ENCODE assay signal across 13 mouse cellular contexts in the genomic region with DNA sequence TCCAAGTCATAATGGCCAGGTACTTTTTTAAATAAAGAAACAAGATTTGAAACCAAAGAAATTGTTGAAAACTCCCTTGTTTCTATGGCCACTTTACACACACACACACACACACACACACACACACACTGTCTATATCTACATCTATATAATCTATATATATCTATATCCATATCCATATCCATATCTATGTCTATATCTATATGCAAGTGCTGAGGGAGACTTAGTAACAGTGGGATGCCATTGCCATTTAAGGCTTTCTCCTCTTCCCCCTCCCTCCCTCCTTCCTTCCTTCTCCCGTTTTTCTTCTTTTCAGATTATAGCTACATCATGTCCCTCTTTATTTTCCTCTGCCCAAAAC. TPM values are rescaled to one million over a fixed set of nuclear protein-coding genes. Genes with fewer than 3 reads are reported as not detected.
DNase-seq lines count a peak whose midpoint lies in the region; ATAC-seq and TF ChIP-seq lines count a peak whose summit lies in the region.
"Had no signal": no experiment of that assay in that cellular context is flagged by ENCODE, and none has a peak within 500 bp of the region (broad histone marks: within the 10 kb centered on the region; RNA-seq: fewer than 3 reads in every experiment).

No protein-coding gene starts in this region.

- H3K4me3 ChIP-seq in forebrain, embryonic 14.5 days (ENCODE audit: low read depth, low read length), result no peak overlapping the region
- no peak overlapping the region for H3K4me3 ChIP-seq in forebrain, embryonic 10.5 days
- H3K4me3 ChIP-seq in midbrain, embryonic 11.5 days (ENCODE audit: low read depth, low read length), result no peak overlapping the region
- H3K4me3 ChIP-seq in midbrain, embryonic 10.5 days, result no peak overlapping the region
- H3K4me3 ChIP-seq in neural tube, embryonic 15.5 days (replicated peaks), result no peak overlapping the region
- no peak overlapping the region for H3K4me3 ChIP-seq in cerebellum, adult 2 months (replicated peaks; ENCODE audit: insufficient read depth, low read depth, low read length)

- no peak overlapping the region for H3K27ac ChIP-seq in forebrain, embryonic 14.5 days (ENCODE audit: low read depth, low read length)
- H3K27ac ChIP-seq in forebrain, embryonic 10.5 days, result no peak overlapping the region
- H3K27ac ChIP-seq in midbrain, embryonic 11.5 days (ENCODE audit: low read depth, low read length), result no peak overlapping the region
- no peak overlapping the region for H3K27ac ChIP-seq in midbrain, embryonic 10.5 days (replicated peaks)
- 0 out of 2 replicates have a peak overlapping the region, but pooled peaks have one; percentile 3 for H3K27ac ChIP-seq in neural tube, embryonic 15.5 days (replicated peaks)
- no peak overlapping the region for H3K27ac ChIP-seq in cerebellum, adult 2 months (ENCODE audit: insufficient read depth, low read length)
- H3K27ac ChIP-seq: gastrocnemius, adult 2 months; limb, embryonic 15.5 days; macrophage had no signal

- no peaks in the 10 kb centered on the region for H3K9me3 ChIP-seq in forebrain, embryonic 14.5 days (replicated peaks; ENCODE audit: control insufficient read depth, low read length)
- no peaks in the 10 kb centered on the region for H3K9me3 ChIP-seq in forebrain, embryonic 10.5 days
- H3K9me3 ChIP-seq in midbrain, embryonic 11.5 days (ENCODE audit: control insufficient read depth, low read length), result no peaks in the 10 kb centered on the region
- no peaks in the 10 kb centered on the region for H3K9me3 ChIP-seq in midbrain, embryonic 10.5 days (replicated peaks)
- H3K9me3 ChIP-seq in neural tube, embryonic 15.5 days (replicated peaks), result no peaks in the 10 kb centered on the region
- H3K9me3 ChIP-seq: heart, embryonic 12.5 days; limb, embryonic 15.5 days had no signal

- TF ChIP-seq CTCF in cerebellum, adult 2 months (IDR thresholded peaks at IDR 0.05; ENCODE audit: borderline replicate concordance, insufficient read depth, low read depth, low read length), result no peak

- no peak for DNase-seq in forebrain, embryonic 14.5 days (ENCODE audit: low spot score)
- no peak for DNase-seq in forebrain, embryonic 10.5 days (ENCODE audit: extremely low spot score, low spot score)
- DNase-seq in midbrain, embryonic 11.5 days (ENCODE audit: low spot score, missing footprints), result no peak
- DNase-seq in midbrain, embryonic 10.5 days (ENCODE audit: low spot score), result no peak
- no peak for DNase-seq in cerebellum, adult 2 months
- no peak for DNase-seq in retina, embryonic 14.5 days (ENCODE audit: low spot score)

- H3K27me3 ChIP-seq in forebrain, embryonic 14.5 days (replicated peaks; ENCODE audit: control insufficient read depth, insufficient read depth, low read length), result no peaks in the 10 kb centered on the region
- no peaks in the 10 kb centered on the region for H3K27me3 ChIP-seq in forebrain, embryonic 10.5 days (ENCODE audit: poor library complexity, severe bottlenecking)
- H3K27me3 ChIP-seq in midbrain, embryonic 11.5 days (ENCODE audit: control insufficient read depth, insufficient read depth, low read length), result no peaks in the 10 kb centered on the region
- H3K27me3 ChIP-seq in midbrain, embryonic 10.5 days (ENCODE audit: low read depth, poor library complexity, severe bottlenecking), result no peaks in the 10 kb centered on the region
- no peaks in the 10 kb centered on the region for H3K27me3 ChIP-seq in neural tube, embryonic 15.5 days (replicated peaks)
- no peaks in the 10 kb centered on the region for H3K27me3 ChIP-seq in cerebellum, adult 2 months (ENCODE audit: control insufficient read depth, insufficient read depth, low read length)
- H3K27me3 ChIP-seq: heart, embryonic 12.5 days; limb, embryonic 15.5 days had no signal

- WGBS in forebrain, embryonic 14.5 days, result 24% methylated on average over 1 of the region's 1 CpGs
- 52% methylated on average over 1 of the region's 1 CpGs for WGBS in forebrain, embryonic 10.5 days
- WGBS in midbrain, embryonic 11.5 days, result 22% methylated on average over 1 of the region's 1 CpGs
- WGBS in midbrain, embryonic 10.5 days, result 40% methylated on average over 1 of the region's 1 CpGs
- WGBS in neural tube, embryonic 15.5 days, result 21% methylated on average over 1 of the region's 1 CpGs
- WGBS in cerebellum, adult 2 months, result 0% methylated on average over 1 of the region's 1 CpGs

- no peaks in the 10 kb centered on the region for H3K36me3 ChIP-seq in forebrain, embryonic 14.5 days (ENCODE audit: control insufficient read depth, insufficient read depth, low read length)
- H3K36me3 ChIP-seq in forebrain, embryonic 10.5 days (replicated peaks), result no peaks in the 10 kb centered on the region
- H3K36me3 ChIP-seq in midbrain, embryonic 11.5 days (ENCODE audit: control insufficient read depth, insufficient read depth, low read length), result no peaks in the 10 kb centered on the region
- H3K36me3 ChIP-seq in midbrain, embryonic 10.5 days, result no peaks in the 10 kb centered on the region
- H3K36me3 ChIP-seq in neural tube, embryonic 15.5 days, result no peaks in the 10 kb centered on the region
- H3K36me3 ChIP-seq: heart, embryonic 12.5 days; limb, embryonic 15.5 days had no signal

- ATAC-seq in forebrain, embryonic 14.5 days, result peak; percentile 24; the same call in 1 of the 2 replicates
- peak; percentile 65; the same call in 1 of the 2 replicates for ATAC-seq in midbrain, embryonic 11.5 days (ENCODE audit: low FRiP score)
- peak; percentile 2 for ATAC-seq in inflammation-experienced regulatory T-cells, adult 6 months
- ATAC-seq in neural tube, embryonic 15.5 days (ENCODE audit: low FRiP score), result peak; percentile 16

- H3K4me2 ChIP-seq in forebrain, embryonic 14.5 days (ENCODE audit: low read length), result no peak overlapping the region
- H3K4me2 ChIP-seq in midbrain, embryonic 11.5 days, result no peak overlapping the region
- H3K4me2 ChIP-seq in neural tube, embryonic 15.5 days, result peak overlapping the region; percentile 63

- H3K4me1 ChIP-seq in forebrain, embryonic 14.5 days (ENCODE audit: control insufficient read depth, insufficient read depth, low read length), result no peaks in the 10 kb centered on the region
- peaks cover 11% of the 10 kb centered on the region for H3K4me1 ChIP-seq in forebrain, embryonic 10.5 days
- H3K4me1 ChIP-seq in midbrain, embryonic 11.5 days (ENCODE audit: control insufficient read depth, insufficient read depth, low read length), result no peaks in the 10 kb centered on the region
- peaks cover 12% of the 10 kb centered on the region for H3K4me1 ChIP-seq in midbrain, embryonic 10.5 days
- peaks cover 16% of the 10 kb centered on the region; the same call in 1 of the 2 replicates for H3K4me1 ChIP-seq in neural tube, embryonic 15.5 days
- H3K4me1 ChIP-seq in cerebellum, adult 2 months (ENCODE audit: control insufficient read depth, insufficient read depth, low read length), result no peaks in the 10 kb centered on the region

- TF ChIP-seq POLR2A in cerebellum, adult 2 months (IDR thresholded peaks at IDR 0.05; ENCODE audit: borderline replicate concordance, insufficient read depth, low read length), result no peak

- H3K9ac ChIP-seq in forebrain, embryonic 14.5 days (ENCODE audit: low read length), result no peak overlapping the region
- no peak overlapping the region for H3K9ac ChIP-seq in midbrain, embryonic 11.5 days (ENCODE audit: low read length)
- no peak overlapping the region for H3K9ac ChIP-seq in neural tube, embryonic 15.5 days (replicated peaks)
- H3K9ac ChIP-seq: limb, embryonic 15.5 days; lung, embryonic 14.5 days had no signal

RNA-seq across cellular contexts. Expression of a gene that starts 21.3 kb away (rescaled TPM):
- polyA plus RNA-seq in forebrain, embryonic 14.5 days (2014; fragmentation: Nextera tagmentation; extraction: Ambion mirVana), result 4.0 and 5.2 TPM in 2 replicates
- polyA plus RNA-seq in forebrain, embryonic 10.5 days (2016; fragmentation: Nextera tagmentation; extraction: Ambion mirVana), result 4.0 and 4.9 TPM in 2 replicates
- polyA plus RNA-seq in midbrain, embryonic 11.5 days (2014; fragmentation: Nextera tagmentation; extraction: Ambion mirVana), result 4.5 and 5.9 TPM in 2 replicates
- 3.7 and 7.1 TPM in 2 replicates for polyA plus RNA-seq in midbrain, embryonic 10.5 days (2016; fragmentation: Nextera tagmentation; extraction: Ambion mirVana)
- polyA plus RNA-seq in inflammation-experienced regulatory T-cells, adult 6 months (2017; shearing (Covaris generic)), result not detected
- 3.9 and 7.3 TPM in 2 replicates for polyA plus RNA-seq in neural tube, embryonic 15.5 days (2015; fragmentation: Nextera tagmentation; extraction: Ambion mirVana)
- polyA plus RNA-seq in cerebellum, adult 2 months (2012; rRNA removed), result 1.1 and 1.6 TPM in 2 replicates
- polyA plus RNA-seq: macrophage had no signal

RNA-seq across cellular contexts. Expression of a gene that starts 21.7 kb away (rescaled TPM):
- polyA plus RNA-seq in forebrain, embryonic 14.5 days (2014; fragmentation: Nextera tagmentation; extraction: Ambion mirVana), result 60.8 and 66.8 TPM in 2 replicates
- polyA plus RNA-seq in forebrain, embryonic 10.5 days (2016; fragmentation: Nextera tagmentation; extraction: Ambion mirVana), result 91.4 and 99.6 TPM in 2 replicates
- 81.7 and 92.9 TPM in 2 replicates for polyA plus RNA-seq in midbrain, embryonic 11.5 days (2014; fragmentation: Nextera tagmentation; extraction: Ambion mirVana)
- 90.3 and 95.5 TPM in 2 replicates for polyA plus RNA-seq in midbrain, embryonic 10.5 days (2016; fragmentation: Nextera tagmentation; extraction: Ambion mirVana)
- polyA plus RNA-seq in inflammation-experienced regulatory T-cells, adult 6 months (2017; shearing (Covaris generic)), result 100 to 1,000 TPM; 115 to 184 (median 120) TPM
- polyA plus RNA-seq in neural tube, embryonic 15.5 days (2015; fragmentation: Nextera tagmentation; extraction: Ambion mirVana), result 44.6 and 55.1 TPM in 2 replicates
- polyA plus RNA-seq in cerebellum, adult 2 months (2012; rRNA removed), result 29.8 and 31.3 TPM in 2 replicates

Comparison
In these comparisons a context has a peak if more than half of its experiments do, and no peak if none do; other contexts are left out.
1. ATAC-seq: peak in every context shown above with its lines; median percentile 65 in midbrain, embryonic 11.5 days; 24 in forebrain, embryonic 14.5 days; 16 in neural tube, embryonic 15.5 days; 2 in inflammation-experienced regulatory T-cells, adult 6 months.